Mouse (Mus musculus): ENCODE results near the gene Zcwpw1.
A peak's percentile ranks its signal among the peaks of the same experiment; 100 is the strongest.

Zcwpw1 gene

GRCm38 (mm10) chr5:137755425-137755824 lies 32.2 kb upstream of the Zcwpw1 start:
- DNase-seq (ENCODE audit: low spot score), result no peak

- no peak for DNase-seq (ENCODE audit: low spot score)
Observed at GRCm38 (mm10) chr5:137756106-137756505, 31.5 kb upstream of the Zcwpw1 start.

- DNase-seq (ENCODE audit: low spot score), result peak; percentile 81
Observed at GRCm38 (mm10) chr5:137756882-137757661, 30.5 kb upstream of the Zcwpw1 start.

DNA sequence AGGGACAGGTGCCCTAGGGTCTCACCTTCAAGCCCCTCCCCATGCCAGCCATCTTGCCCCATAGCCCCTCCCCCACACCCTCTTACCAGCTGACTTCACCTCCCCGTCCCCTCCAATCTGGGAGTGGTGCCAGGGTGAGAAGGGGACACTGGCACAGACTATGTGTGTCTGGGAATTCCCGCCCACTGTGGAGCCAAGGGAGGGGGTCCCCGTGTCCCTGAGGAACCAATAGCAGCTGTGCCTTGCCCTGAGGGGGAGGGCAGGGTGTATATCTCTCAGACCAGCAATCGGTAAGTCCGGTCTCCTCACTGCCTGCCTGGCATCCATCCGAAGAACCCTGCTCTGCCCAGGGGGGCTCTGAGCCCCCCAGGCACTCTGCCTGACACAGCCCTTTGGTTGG lies 29.7 kb upstream of the Zcwpw1 start:
- peak; percentile 23 for DNase-seq (ENCODE audit: low spot score)

DNA sequence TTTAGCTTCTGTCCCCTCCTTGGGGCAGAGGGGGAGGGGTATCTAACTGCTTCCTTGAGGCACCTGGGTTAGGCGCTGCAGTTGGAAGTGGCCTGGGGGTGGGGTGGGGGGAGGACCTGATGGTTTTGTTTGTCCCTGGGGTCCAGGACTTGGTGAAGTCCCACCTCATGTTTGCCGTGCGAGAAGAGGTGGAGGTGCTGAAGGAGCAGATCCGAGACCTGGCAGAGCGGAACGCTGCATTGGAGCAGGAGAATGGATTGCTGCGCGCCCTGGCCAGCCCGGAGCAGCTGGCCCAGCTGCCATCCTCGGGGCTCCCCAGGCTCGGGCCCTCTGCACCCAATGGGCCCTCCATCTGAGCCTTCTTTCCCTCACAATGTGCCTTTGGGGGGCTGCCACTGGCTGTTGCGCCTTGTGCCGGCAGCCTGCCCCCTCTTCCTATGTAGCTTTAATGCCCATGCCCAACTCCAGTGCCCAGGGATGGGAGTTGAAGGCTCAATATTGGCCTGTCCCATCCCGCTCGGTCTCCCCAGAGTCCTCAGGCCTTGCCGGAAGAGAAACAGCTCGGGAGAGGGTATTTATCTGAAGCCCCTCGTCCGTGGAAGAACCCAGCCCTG lies 28.6 kb upstream of the Zcwpw1 start:
- DNase-seq (ENCODE audit: low spot score), result no peak

DNA sequence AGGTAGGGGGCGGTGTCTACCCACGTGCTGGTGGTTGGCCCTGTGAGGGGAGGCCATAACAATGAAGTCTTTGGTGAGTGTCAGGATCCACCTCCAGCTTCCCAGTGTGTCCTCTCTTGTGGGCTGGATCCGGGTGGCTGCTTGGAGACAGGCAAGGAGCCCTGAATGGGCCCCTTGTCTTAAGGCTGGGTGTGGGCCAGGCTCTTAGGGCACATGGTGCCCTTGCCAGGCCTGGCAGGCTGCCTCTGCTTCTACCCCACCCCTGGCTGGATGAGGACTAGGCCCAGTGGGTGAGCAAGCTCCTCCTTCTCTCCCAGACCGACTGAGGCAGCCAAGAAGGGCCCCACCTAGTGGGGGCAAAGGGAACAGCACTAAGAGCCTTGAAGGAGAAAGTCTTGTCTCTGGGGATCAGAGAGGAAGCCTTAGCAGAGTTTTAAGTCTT lies 27.6 kb upstream of the Zcwpw1 start:
- DNase-seq (ENCODE audit: low spot score), result peak; percentile 86

DNA sequence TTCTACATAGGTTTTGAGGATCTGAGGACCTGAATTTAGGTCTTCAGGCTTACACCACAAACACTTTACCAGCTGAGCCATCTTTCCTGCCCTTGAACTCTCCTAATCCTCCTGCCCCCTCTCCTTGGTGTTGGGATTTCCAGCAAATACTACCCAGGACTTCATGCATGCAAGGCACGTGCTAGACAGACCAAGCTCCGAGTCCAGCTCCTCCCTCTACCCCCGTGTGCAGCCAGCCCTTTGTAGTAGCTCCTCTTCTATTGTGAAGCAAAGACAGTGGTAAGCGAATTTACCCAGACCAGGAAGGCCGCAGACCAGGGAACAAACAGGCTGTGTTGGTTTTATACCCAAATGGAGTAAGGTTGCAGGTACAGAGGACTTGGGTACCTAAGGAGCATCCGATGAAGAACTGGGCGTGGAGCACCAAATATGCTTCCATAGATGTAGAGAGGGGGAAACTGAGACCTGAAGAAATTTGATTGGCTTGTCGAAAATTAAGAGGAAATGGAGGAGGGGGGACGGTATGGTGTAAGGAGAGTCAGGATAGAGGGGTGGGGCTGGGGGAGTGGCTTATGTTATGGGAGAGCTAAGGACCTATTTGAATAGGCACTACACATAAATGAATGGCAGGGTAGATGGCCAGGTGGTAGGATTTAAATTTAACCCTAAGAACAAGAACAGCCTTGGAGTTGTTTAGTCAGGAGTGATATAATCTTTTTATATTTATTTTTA lies 22.8 kb upstream of the Zcwpw1 start:
- DNase-seq (ENCODE audit: low spot score), result no peak

- DNase-seq (ENCODE audit: low spot score), result no peak
Observed at GRCm38 (mm10) chr5:137766270-137766669, 21.3 kb upstream of the Zcwpw1 start.

DNA sequence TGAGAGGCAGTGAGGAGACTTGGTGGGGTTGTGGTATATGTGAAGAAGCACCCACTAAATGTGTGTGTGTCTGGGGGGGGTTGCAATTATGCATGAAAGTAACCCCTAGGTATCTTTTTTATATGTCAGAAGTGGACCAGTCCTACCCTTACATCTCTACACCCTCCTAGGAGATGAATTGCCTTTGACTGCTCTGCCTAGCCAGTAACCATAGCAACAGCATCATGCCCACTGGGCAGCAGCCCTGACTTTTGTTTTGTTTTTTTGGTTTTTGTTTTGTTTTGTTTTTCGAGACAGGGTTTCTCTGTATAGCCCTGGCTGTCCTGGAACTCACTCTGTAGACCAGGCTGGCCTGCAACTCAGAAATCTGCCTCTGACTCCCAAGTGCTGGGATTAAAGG lies 19.1 kb upstream of the Zcwpw1 start:
- no peak for DNase-seq (ENCODE audit: low spot score)

DNA sequence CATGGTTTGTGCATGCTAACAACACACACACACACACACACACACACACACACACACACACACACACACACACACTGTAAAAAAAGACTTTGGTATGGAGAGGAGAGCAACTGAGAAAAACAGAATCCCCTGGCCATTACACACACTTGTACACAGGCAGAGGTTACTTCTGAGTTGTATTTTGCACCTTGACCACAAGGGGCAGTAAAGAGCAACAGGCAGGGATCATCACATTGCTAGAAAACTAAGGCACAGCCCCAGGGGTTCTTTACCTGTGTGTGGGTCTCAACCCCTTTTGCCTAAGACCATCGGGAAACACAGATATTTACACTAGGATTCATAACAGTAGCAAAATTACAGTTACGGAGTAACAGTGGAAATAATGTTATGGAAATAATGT lies 16.9 kb upstream of the Zcwpw1 start:
- no peak for DNase-seq (ENCODE audit: low spot score)

DNA sequence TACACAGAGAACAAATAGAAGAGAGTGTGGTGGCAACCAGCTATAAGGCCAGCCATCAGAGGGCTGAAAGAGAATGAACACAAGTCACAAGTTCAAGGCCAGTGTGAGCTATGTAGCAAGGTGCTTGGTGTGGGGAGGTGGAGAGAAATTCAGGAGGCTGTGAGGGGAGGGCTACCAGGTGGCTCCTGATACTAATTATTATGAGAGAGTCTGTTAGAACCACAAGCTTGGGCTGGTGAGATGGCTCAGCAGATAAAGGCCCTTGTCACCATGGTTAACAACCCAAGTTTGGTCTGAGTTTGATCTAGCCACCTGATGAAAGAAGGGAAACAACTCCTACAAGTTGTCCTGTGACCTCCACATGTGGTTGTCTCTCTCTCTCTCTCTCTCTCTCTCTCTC lies 14.8 kb upstream of the Zcwpw1 start:
- DNase-seq (ENCODE audit: low spot score), result no peak

DNA sequence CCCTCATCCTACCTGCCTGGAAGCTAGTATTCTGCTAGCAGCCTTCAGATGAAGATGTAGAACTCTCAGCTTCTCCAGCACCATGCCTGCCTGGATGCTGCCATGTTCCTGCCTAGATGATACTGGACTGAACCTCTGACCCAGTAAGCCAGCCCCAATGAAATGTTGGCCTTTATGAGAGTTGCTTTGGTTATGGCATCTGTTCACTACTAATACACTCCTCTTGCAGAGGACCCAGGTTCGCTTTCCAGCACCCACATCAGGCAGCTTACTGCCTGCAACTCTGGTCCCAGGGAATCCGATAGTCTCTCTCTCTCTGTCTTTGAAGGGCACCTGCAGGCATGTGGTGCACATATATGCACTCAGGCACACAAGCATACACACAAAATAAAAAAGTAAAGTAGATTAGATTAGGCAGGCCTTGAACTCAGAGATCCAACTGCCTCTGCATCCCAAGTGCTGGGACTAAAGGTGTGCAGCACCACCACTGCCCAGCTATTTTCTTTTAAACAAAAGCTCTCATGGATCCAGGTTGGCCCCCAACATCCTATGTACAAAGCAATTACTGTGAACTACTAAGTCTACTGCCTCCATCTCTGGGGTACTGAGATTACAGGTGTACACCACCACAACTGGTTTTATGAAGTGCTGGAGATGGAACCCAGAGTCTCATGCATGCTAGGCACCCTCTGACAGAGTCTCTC lies 11.9 kb upstream of the Zcwpw1 start:
- no peak for DNase-seq (ENCODE audit: low spot score)

DNA sequence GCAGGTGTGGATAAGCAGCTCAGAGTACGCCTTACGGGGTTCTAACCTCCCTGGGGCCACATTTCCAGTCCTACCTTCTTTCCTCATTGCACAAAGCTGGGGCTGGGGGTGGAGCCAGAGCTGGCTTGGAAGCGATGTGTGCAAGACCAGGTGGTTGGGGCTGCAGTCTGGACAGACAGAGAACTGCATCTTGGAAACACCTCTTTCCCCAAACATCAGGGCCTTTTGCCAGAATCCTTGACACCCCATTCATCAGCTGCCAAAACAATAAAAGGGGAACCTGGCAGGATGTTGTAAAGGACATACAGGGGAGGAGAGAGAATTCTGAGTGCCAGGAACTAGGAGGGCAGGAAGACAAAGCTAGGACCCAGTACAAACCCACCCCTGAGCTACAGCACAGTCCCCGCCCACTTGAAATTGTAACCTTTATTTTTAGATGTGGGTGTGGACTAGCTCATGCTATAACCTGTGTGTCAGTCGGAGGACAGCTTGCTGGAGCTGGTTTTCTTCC lies 11.1 kb upstream of the Zcwpw1 start:
- peak; percentile 39 for DNase-seq (ENCODE audit: low spot score)

GRCm38 (mm10) chr5:137777267-137777845 lies 10.2 kb upstream of the Zcwpw1 start:
- DNase-seq (ENCODE audit: low spot score), result no peak

DNA sequence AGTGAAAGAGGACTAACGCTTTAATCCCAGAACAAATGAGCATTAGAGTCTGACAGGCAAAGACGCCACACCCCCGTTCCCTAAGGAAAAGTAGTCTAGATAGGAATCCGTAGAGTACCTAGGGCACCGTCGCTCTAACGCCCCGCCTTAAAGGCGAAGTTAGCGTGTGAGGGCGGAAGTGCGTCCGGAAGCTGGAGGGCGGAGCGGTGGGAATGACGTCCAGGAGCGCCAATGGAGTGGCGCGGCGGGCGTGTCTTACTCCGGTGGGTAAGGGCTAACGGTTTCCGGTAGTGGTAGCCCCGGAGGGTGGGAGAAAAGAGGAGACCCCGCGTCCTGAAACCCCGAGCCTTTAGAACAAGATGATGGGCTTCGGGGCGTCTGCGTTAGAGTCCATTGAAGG lies 9.0 kb upstream of the Zcwpw1 start, which contains the start of gene Ppp1r35:
Ppp1r35 (plus strand) TSS at position 215 of the 400 bp plus-strand sequence.
- peak; percentile 97 for DNase-seq (ENCODE audit: low spot score)

DNA sequence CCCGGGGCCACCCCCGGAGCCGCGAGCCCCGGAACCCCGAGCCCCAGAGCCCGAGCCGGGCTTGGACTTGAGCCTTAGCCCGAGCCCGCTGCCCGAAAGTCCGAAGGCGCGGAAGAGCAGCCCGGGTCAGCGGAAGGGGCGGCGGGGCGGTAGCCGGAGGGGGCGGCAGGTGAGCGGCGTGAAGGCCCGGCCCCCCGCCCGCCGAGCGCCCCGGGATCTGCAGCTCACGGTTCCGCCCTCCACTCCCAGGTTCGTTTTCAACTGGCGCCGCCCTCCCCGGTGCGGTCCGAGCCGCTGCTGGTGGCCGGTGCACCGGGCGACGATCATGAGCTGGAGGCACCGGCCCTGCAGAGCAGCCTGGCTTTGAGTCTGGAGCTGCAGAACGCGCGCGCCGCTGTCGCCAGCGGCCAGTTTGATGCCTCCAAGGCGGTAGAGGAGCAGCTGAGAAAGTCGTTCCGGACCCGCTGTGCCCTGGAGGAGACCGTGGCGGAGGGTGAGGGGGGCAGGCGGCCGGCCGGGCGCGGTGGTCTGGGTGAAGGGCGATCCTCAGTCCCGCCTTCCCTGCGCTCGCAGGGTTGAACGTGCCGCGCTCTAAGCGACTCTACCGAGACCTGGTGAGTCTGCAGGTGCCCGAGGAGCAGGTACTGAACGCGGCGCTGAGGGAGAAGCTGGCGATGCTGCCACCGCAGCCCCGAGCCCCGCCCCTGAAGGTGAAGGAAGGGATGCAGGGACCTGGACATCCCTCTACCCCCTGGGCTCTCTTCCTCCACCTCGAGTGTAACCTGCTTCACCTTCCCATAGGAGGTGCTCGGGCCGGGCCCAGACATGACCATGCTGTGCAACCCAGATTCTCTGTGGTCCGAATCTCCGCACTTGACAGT lies 8.3 kb upstream of the Zcwpw1 start:
- peak; percentile 26 for DNase-seq (ENCODE audit: low spot score)

DNA sequence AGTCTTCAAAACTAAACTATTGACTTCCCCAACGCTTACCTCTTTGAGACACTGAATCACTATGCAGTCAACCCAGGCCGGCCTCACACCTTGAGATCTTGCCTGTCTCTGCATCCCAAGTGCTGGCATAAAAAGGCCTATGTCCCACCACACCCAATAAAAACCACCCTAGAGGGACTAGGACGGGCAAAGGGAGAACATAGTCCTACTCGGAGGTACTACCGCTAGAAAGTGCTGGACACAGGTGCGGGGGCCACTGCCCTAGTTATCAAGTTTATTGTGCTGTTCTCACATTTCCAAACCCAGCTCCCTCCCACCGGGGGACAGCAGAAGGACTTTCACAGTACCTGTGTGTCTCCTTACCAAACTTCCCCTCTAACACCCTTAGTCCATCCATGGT lies 5.9 kb upstream of the Zcwpw1 start:
- DNase-seq (ENCODE audit: low spot score), result no peak

GRCm38 (mm10) chr5:137782776-137783522 lies 4.6 kb upstream of the Zcwpw1 start:
- DNase-seq (ENCODE audit: low spot score), result no peak

- DNase-seq (ENCODE audit: low spot score), result no peak
Observed at GRCm38 (mm10) chr5:137783901-137784540, 3.6 kb upstream of the Zcwpw1 start.

Measured in ovary, postnatal 36 days (tissue).